8 mouse cellular contexts compared by ENCODE assay signal in genomic region chr9:115310346-115311222, GRCm38 (mm10). TPM values are rescaled to one million over a fixed set of nuclear protein-coding genes. Genes with fewer than 3 reads are reported as not detected.
DNase-seq lines count a peak whose midpoint lies in the region; ATAC-seq and TF ChIP-seq lines count a peak whose summit lies in the region.

Stt3b (minus strand) TSS chr9:115310421.

- no peaks in the 10 kb centered on the region for H3K27me3 ChIP-seq in hindbrain, embryonic 10.5 days (ENCODE audit: insufficient read depth, poor library complexity, severe bottlenecking)
- no peaks in the 10 kb centered on the region for H3K27me3 ChIP-seq in lung, postnatal 0 days (replicated peaks; ENCODE audit: insufficient read depth, low read length)

- H3K9ac ChIP-seq in lung, postnatal 0 days (replicated peaks; ENCODE audit: low read depth) = peak within 1 kb of the TSS; percentile 95

- no peaks in the 10 kb centered on the region for H3K36me3 ChIP-seq in hindbrain, embryonic 10.5 days
- H3K36me3 ChIP-seq in lung, postnatal 0 days (ENCODE audit: insufficient read depth, low read length) = no peaks in the 10 kb centered on the region

- no peak for TF ChIP-seq EP300 in lung, postnatal 0 days (IDR thresholded peaks at IDR 0.05)

- H3K4me1 ChIP-seq in hindbrain, embryonic 10.5 days (replicated peaks) = peaks cover 46% of the 10 kb centered on the region
- H3K4me1 ChIP-seq in lung, postnatal 0 days (ENCODE audit: insufficient read depth, low read depth, low read length) = peaks cover 14% of the 10 kb centered on the region; the same call in 1 of the 2 replicates

- DNase-seq in MN1 (ENCODE audit: low spot score) = peak; percentile 99
- DNase-seq in cerebellum, adult 9-10 months = peak; percentile 99
- peak; percentile 100 for DNase-seq in hindbrain, embryonic 10.5 days (ENCODE audit: low spot score)
- peak; percentile 99 for DNase-seq in layer of hippocampus, adult 9-11 months
- DNase-seq in lung, postnatal 0 days (ENCODE audit: low spot score) = peak; percentile 100
- peak; percentile 99 for DNase-seq in ovary, postnatal 14 days (ENCODE audit: low spot score)
- DNase-seq in thymus, postnatal 14 days = peak; percentile 100

- no peaks in the 10 kb centered on the region for H3K9me3 ChIP-seq in hindbrain, embryonic 10.5 days
- no peaks in the 10 kb centered on the region for H3K9me3 ChIP-seq in lung, postnatal 0 days (ENCODE audit: low read length)

- peak within 1 kb of the TSS; percentile 77 for H3K4me2 ChIP-seq in lung, postnatal 0 days (replicated peaks; ENCODE audit: low read depth, low read length)

- peak within 1 kb of the TSS; percentile 97 for H3K4me3 ChIP-seq in hindbrain, embryonic 10.5 days
- peak within 1 kb of the TSS; percentile 97 for H3K4me3 ChIP-seq in lung, postnatal 0 days (ENCODE audit: low read depth, low read length)

- WGBS in hindbrain, embryonic 10.5 days = under 1% methylated on average over 91 of the region's 91 CpGs
- 1% methylated on average over 83 of the region's 91 CpGs for WGBS in lung, postnatal 0 days

- ATAC-seq in frontal cortex, adult (ENCODE audit: low TSS enrichment) = peak; percentile 90
- ATAC-seq in lung, postnatal 0 days = peak; percentile 94

- peak within 1 kb of the TSS; percentile 99 for H3K27ac ChIP-seq in hindbrain, embryonic 10.5 days
- H3K27ac ChIP-seq in lung, postnatal 0 days (ENCODE audit: low read length) = peak within 1 kb of the TSS; percentile 96

- TF ChIP-seq CTCF in lung, postnatal 0 days (IDR thresholded peaks at IDR 0.05) = peak; percentile 68

RNA-seq across cellular contexts. Expression of gene Stt3b, which starts in this region (rescaled TPM):
- 92.4 and 100 TPM in 2 replicates for polyA plus RNA-seq in hindbrain, embryonic 10.5 days (2016; fragmentation: Nextera tagmentation; extraction: Ambion mirVana)
- 56.6 and 62.3 TPM in 2 replicates for polyA plus RNA-seq in lung, postnatal 0 days (2015; fragmentation: Nextera tagmentation; extraction: Ambion mirVana)

Comparison
In these comparisons a context has a peak if more than half of its experiments do, and no peak if none do; other contexts are left out.
1. Peak in every context shown above with its lines: DNase-seq, ATAC-seq, H3K4me3 ChIP-seq and H3K27ac ChIP-seq.